ENCODE assay signal across 35 mouse cellular contexts in the genomic region with DNA sequence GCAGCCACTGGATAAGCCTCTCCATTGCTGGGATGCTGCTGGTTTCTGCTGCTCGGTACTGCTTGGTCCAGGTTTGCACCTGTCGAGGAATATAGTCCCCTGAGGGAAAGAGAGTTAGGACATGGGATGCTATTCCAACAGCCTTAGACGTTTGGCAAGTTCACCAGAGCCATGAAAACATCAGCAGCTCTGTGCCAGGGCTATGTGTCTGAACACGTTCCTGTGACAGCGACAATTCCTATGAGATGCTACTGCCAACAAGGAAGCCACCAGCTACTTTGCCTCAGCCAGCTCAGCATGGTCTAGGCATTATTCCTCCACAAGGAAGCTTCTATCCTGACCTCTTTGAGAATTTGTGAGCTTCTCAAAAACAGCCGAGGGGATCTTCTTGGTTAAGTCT.
"Had no signal": no experiment of that assay in that cellular context is flagged by ENCODE, and none has a peak within 500 bp of the region (broad histone marks: within the 10 kb centered on the region; RNA-seq: fewer than 3 reads in every experiment).

No protein-coding gene starts in this region.

- H3K9ac ChIP-seq: heart, embryonic 12.5 days; heart, embryonic 13.5 days; heart, embryonic 15.5 days; hindbrain, embryonic 12.5 days; hindbrain, embryonic 13.5 days; hindbrain, embryonic 14.5 days; hindbrain, embryonic 15.5 days; intestine, embryonic 15.5 days; kidney, embryonic 15.5 days had no signal

- H3K36me3 ChIP-seq: heart, embryonic 12.5 days; heart, embryonic 13.5 days; heart, embryonic 15.5 days; hindbrain, embryonic 10.5 days; hindbrain, embryonic 12.5 days; hindbrain, embryonic 13.5 days; hindbrain, embryonic 15.5 days; intestine, embryonic 15.5 days; kidney, embryonic 15.5 days had no signal

- DNase-seq: heart, postnatal 10 days; heart, postnatal 14 days; heart, postnatal 36 days; heart, postnatal 4 days; kidney, adult 11 months; kidney, adult 18-20 months; kidney, adult 2 months; kidney, adult 8-10 months; kidney, adult 9 months; kidney, postnatal 10 days; kidney, postnatal 14 days; kidney, postnatal 25 days; kidney, postnatal 36 days; kidney, postnatal 4 days; layer of hippocampus, adult 9-11 months; layer of hippocampus, postnatal 36 days had no signal

- H3K9me3 ChIP-seq: heart, embryonic 12.5 days; heart, embryonic 13.5 days; heart, embryonic 15.5 days; hindbrain, embryonic 10.5 days; hindbrain, embryonic 12.5 days; hindbrain, embryonic 13.5 days; hindbrain, embryonic 15.5 days; intestine, embryonic 15.5 days; kidney, embryonic 15.5 days had no signal

- H3K27me3 ChIP-seq: heart, embryonic 12.5 days; heart, embryonic 13.5 days; heart, embryonic 15.5 days; hindbrain, embryonic 12.5 days; hindbrain, embryonic 13.5 days; hindbrain, embryonic 15.5 days; intestine, embryonic 15.5 days; kidney, embryonic 15.5 days had no signal

- ATAC-seq: hindbrain, embryonic 16.5 days; hindbrain, postnatal 0 days; inflammation-experienced regulatory T-cells, adult 6 months; intestine, embryonic 15.5 days; intestine, embryonic 16.5 days; intestine, postnatal 0 days had no signal

- H3K4me1 ChIP-seq: heart, embryonic 12.5 days; heart, embryonic 13.5 days; heart, embryonic 15.5 days; hindbrain, embryonic 15.5 days; intestine, embryonic 15.5 days; kidney, embryonic 15.5 days had no signal

- H3K27ac ChIP-seq: heart, embryonic 13.5 days; heart, embryonic 15.5 days; hindbrain, embryonic 10.5 days; hindbrain, embryonic 12.5 days; hindbrain, embryonic 13.5 days; hindbrain, embryonic 14.5 days; hindbrain, embryonic 15.5 days; hindbrain, postnatal 0 days; intestine, embryonic 15.5 days; kidney, embryonic 15.5 days; kidney, postnatal 0 days; layer of hippocampus, adult 2 months; left cerebral cortex, adult 2 months had no signal

- H3K4me3 ChIP-seq: heart, embryonic 12.5 days; heart, embryonic 13.5 days; heart, embryonic 15.5 days; hindbrain, embryonic 10.5 days; hindbrain, embryonic 12.5 days; hindbrain, embryonic 13.5 days; hindbrain, embryonic 15.5 days; intestine, embryonic 15.5 days; kidney, embryonic 15.5 days; layer of hippocampus, adult 2 months; left cerebral cortex, adult 2 months had no signal

- H3K4me2 ChIP-seq: heart, embryonic 11.5 days; heart, embryonic 12.5 days; heart, embryonic 13.5 days; heart, embryonic 15.5 days; hindbrain, embryonic 12.5 days; hindbrain, embryonic 13.5 days; hindbrain, embryonic 14.5 days; hindbrain, embryonic 15.5 days; intestine, embryonic 15.5 days; kidney, embryonic 15.5 days had no signal
